ENCODE assay signal across 8 mouse cellular contexts in genomic region chr8:4677265-4678217, GRCm38 (mm10).
DNase-seq lines count a peak whose midpoint lies in the region; ATAC-seq and TF ChIP-seq lines count a peak whose summit lies in the region.

No protein-coding gene starts in this region.

- no peaks in the 10 kb centered on the region; the same call in 1 of the 2 replicates for H3K79me2 ChIP-seq in MEL (ENCODE audit: control insufficient read depth, insufficient read depth, low read length, poor library complexity)

- peak; percentile 98 for DNase-seq in MEL (ENCODE audit: low read depth, low spot score)
- peak; percentile 99 to 100 for DNase-seq in cerebellum, adult 2 months
- DNase-seq in forebrain, postnatal 0 days, result peak; percentile 99
- peak; percentile 99 for DNase-seq in heart, postnatal 4 days
- peak; percentile 97 to 99 for DNase-seq in layer of hippocampus, adult 8-10 months (ENCODE audit: low spot score in 2 of 2)
- peak; percentile 98 for DNase-seq in ovary, adult 18-20 months (ENCODE audit: low spot score)
- peak; percentile 99 for DNase-seq in thymus, postnatal 0 days (ENCODE audit: low spot score)

- H3K4me3 ChIP-seq in MEL (ENCODE audit: control insufficient read depth in 1 of 2, insufficient read depth in 1 of 2, low read depth in 2 of 2, low read length in 2 of 2), result peak overlapping the region; percentile 81 to 88
- peak overlapping the region; percentile 86 for H3K4me3 ChIP-seq in cerebellum, adult 2 months (replicated peaks; ENCODE audit: insufficient read depth, low read depth, low read length)
- peak overlapping the region; percentile 72 for H3K4me3 ChIP-seq in forebrain, postnatal 0 days (ENCODE audit: low read depth, low read length)
- peak overlapping the region; percentile 73 for H3K4me3 ChIP-seq in lung, embryonic 15.5 days

- H3K9me3 ChIP-seq in MEL (replicated peaks; ENCODE audit: insufficient read depth, low read length), result no peaks in the 10 kb centered on the region
- no peaks in the 10 kb centered on the region for H3K9me3 ChIP-seq in forebrain, postnatal 0 days (ENCODE audit: low read length)
- H3K9me3 ChIP-seq in lung, embryonic 15.5 days, result no peaks in the 10 kb centered on the region; the same call in 1 of the 2 replicates

- peak in 1 of 2 experiments; percentile 11; a peak in 1 of 4 replicates for TF ChIP-seq EP300 in MEL (IDR thresholded peaks at IDR 0.05; ENCODE audit: low read depth in 1 of 2, low read length in 2 of 2)

- no peaks in the 10 kb centered on the region for H3K27me3 ChIP-seq in MEL (ENCODE audit: control insufficient read depth in 1 of 2, insufficient read depth in 2 of 2, low read length in 2 of 2)
- no peaks in the 10 kb centered on the region for H3K27me3 ChIP-seq in cerebellum, adult 2 months (ENCODE audit: control insufficient read depth, insufficient read depth, low read length)
- no peaks in the 10 kb centered on the region for H3K27me3 ChIP-seq in forebrain, postnatal 0 days (ENCODE audit: insufficient read depth, low read length)
- no peaks in the 10 kb centered on the region for H3K27me3 ChIP-seq in lung, embryonic 15.5 days

- TF ChIP-seq CTCF in MEL (IDR thresholded peaks at IDR 0.05 in 2 of 3, conservative IDR thresholded peaks at IDR 0.05 in 1 of 3; ENCODE audit: control insufficient read depth in 1 of 3, insufficient read depth in 1 of 3, low read depth in 2 of 3, low read length in 3 of 3, poor library complexity in 1 of 3, severe bottlenecking in 1 of 3), result no peak
- TF ChIP-seq CTCF in cerebellum, adult 2 months (IDR thresholded peaks at IDR 0.05; ENCODE audit: borderline replicate concordance, insufficient read depth, low read depth, low read length), result no peak
- TF ChIP-seq CTCF in forebrain, postnatal 0 days (IDR thresholded peaks at IDR 0.05; ENCODE audit: low read depth), result 0 out of 2 replicates have a peak, but pooled peaks have one; percentile 27

- H3K27ac ChIP-seq in MEL (ENCODE audit: control insufficient read depth, low read depth, low read length), result peak overlapping the region; percentile 94
- peak overlapping the region; percentile 91 for H3K27ac ChIP-seq in cerebellum, adult 2 months (ENCODE audit: insufficient read depth, low read length)
- peak overlapping the region; percentile 100 for H3K27ac ChIP-seq in forebrain, postnatal 0 days (ENCODE audit: low read depth, low read length)
- H3K27ac ChIP-seq in lung, embryonic 15.5 days, result peak overlapping the region; percentile 99

- WGBS in cerebellum, adult 2 months, result under 1% methylated on average over 72 of the region's 72 CpGs
- WGBS in forebrain, postnatal 0 days, result under 1% methylated on average over 72 of the region's 72 CpGs
- WGBS in lung, embryonic 15.5 days, result under 1% methylated on average over 72 of the region's 72 CpGs

- peak; percentile 91 for ATAC-seq in forebrain, postnatal 0 days
- peak; percentile 95 for ATAC-seq in lung, embryonic 15.5 days (ENCODE audit: borderline replicate concordance, extremely low read depth, low FRiP score, low TSS enrichment)

- no peak for TF ChIP-seq RAD21 in MEL (IDR thresholded peaks at IDR 0.05; ENCODE audit: low read depth, low read length)

- peak overlapping the region; percentile 65 for H3K4me2 ChIP-seq in forebrain, postnatal 0 days (ENCODE audit: low read depth)
- H3K4me2 ChIP-seq in lung, embryonic 15.5 days, result peak overlapping the region; percentile 70

- H3K4me1 ChIP-seq in MEL (ENCODE audit: control insufficient read depth in 1 of 2, insufficient read depth in 2 of 2, low read length in 2 of 2), result peaks cover 0 to 6% of the 10 kb centered on the region in 2 experiments; a peak in 1 of 4 replicates
- peaks cover 5% of the 10 kb centered on the region; the same call in 1 of the 2 replicates for H3K4me1 ChIP-seq in cerebellum, adult 2 months (ENCODE audit: control insufficient read depth, insufficient read depth, low read length)
- H3K4me1 ChIP-seq in forebrain, postnatal 0 days (ENCODE audit: insufficient read depth), result peaks cover 5% of the 10 kb centered on the region
- H3K4me1 ChIP-seq in lung, embryonic 15.5 days, result peaks cover 5% of the 10 kb centered on the region; the same call in 1 of the 2 replicates

- peak overlapping the region; percentile 89 for H3K9ac ChIP-seq in MEL (ENCODE audit: control insufficient read depth, low read depth, low read length, poor library complexity, severe bottlenecking)
- peak overlapping the region; percentile 91 for H3K9ac ChIP-seq in forebrain, postnatal 0 days
- peak overlapping the region; percentile 76 for H3K9ac ChIP-seq in lung, embryonic 15.5 days

- TF ChIP-seq POLR2A in MEL (IDR thresholded peaks at IDR 0.05; ENCODE audit: control insufficient read depth in 1 of 2, insufficient read depth in 1 of 2, low read depth in 1 of 2, low read length in 2 of 2, poor library complexity in 1 of 2), result peak; percentile 77 to 87
- peak; percentile 82 for TF ChIP-seq POLR2A in cerebellum, adult 2 months (IDR thresholded peaks at IDR 0.05; ENCODE audit: borderline replicate concordance, insufficient read depth, low read length)

- H3K36me3 ChIP-seq in MEL (ENCODE audit: control insufficient read depth in 1 of 2, insufficient read depth in 2 of 2, low read length in 2 of 2), result peaks cover 0 to 7% of the 10 kb centered on the region in 2 experiments; a peak in 2 of 4 replicates
- H3K36me3 ChIP-seq in forebrain, postnatal 0 days (ENCODE audit: insufficient read depth), result no peaks in the 10 kb centered on the region
- no peaks in the 10 kb centered on the region for H3K36me3 ChIP-seq in lung, embryonic 15.5 days

TF ChIP-seq in MEL, 35 proteins besides CTCF, POLR2A, EP300 and RAD21:
- TF ChIP-seq MAZ (IDR thresholded peaks at IDR 0.05; ENCODE audit: low read depth, low read length), result peak; percentile 76
- TF ChIP-seq GABPA (IDR thresholded peaks at IDR 0.05; ENCODE audit: low read depth, low read length), result no peak; the same call in 1 of the 2 replicates
- peak; percentile 82 for TF ChIP-seq POLR2AphosphoS2 (IDR thresholded peaks at IDR 0.05; ENCODE audit: low read length)
- no peak for TF ChIP-seq TAL1 (IDR thresholded peaks at IDR 0.05; ENCODE audit: low read length)
- TF ChIP-seq ZKSCAN1 (IDR thresholded peaks at IDR 0.05; ENCODE audit: low read depth, low read length), result no peak
- TF ChIP-seq TCF12 (IDR thresholded peaks at IDR 0.05; ENCODE audit: low read depth, low read length), result 0 out of 2 replicates have a peak, but pooled peaks have one; percentile 45
- peak; percentile 98 for TF ChIP-seq KAT2A (conservative IDR thresholded peaks at IDR 0.05; ENCODE audit: low read depth, low read length)
- TF ChIP-seq MYB (IDR thresholded peaks at IDR 0.05; ENCODE audit: low read depth, low read length), result no peak
- TF ChIP-seq MYC (IDR thresholded peaks at IDR 0.05; ENCODE audit: low read depth, low read length), result peak; percentile 92
- peak; percentile 40; the same call in 1 of the 2 replicates for TF ChIP-seq POLR2AphosphoS5 (IDR thresholded peaks at IDR 0.05; ENCODE audit: borderline replicate concordance, low read depth, low read length)
- no peak for TF ChIP-seq MAFK (IDR thresholded peaks at IDR 0.05; ENCODE audit: borderline replicate concordance, low read depth, low read length)
- no peak for TF ChIP-seq RCOR1 (IDR thresholded peaks at IDR 0.05; ENCODE audit: low read depth, low read length)
- peak; percentile 63 for TF ChIP-seq SIN3A (IDR thresholded peaks at IDR 0.05; ENCODE audit: low read length)
- peak; percentile 89 for TF ChIP-seq NRF1 (IDR thresholded peaks at IDR 0.05; ENCODE audit: insufficient read depth, low read depth, low read length, poor library complexity, severe bottlenecking)
- TF ChIP-seq NELFE (IDR thresholded peaks at IDR 0.05; ENCODE audit: low read depth, low read length), result peak; percentile 87
- peak; percentile 90 for TF ChIP-seq ELF1 (IDR thresholded peaks at IDR 0.05; ENCODE audit: low read depth, low read length)
- TF ChIP-seq ETS1 (IDR thresholded peaks at IDR 0.05; ENCODE audit: low read depth, low read length), result no peak
- TF ChIP-seq BHLHE40 (IDR thresholded peaks at IDR 0.05; ENCODE audit: borderline replicate concordance, low read depth, low read length), result no peak
- no peak for TF ChIP-seq USF2 (IDR thresholded peaks at IDR 0.05; ENCODE audit: borderline replicate concordance in 1 of 2, insufficient read depth in 1 of 2, low read depth in 1 of 2, low read length in 2 of 2)
- peak; percentile 63 for TF ChIP-seq TBP (IDR thresholded peaks at IDR 0.05; ENCODE audit: low read depth, low read length)
- no peak for TF ChIP-seq UBTF (IDR thresholded peaks at IDR 0.05; ENCODE audit: borderline replicate concordance, insufficient read depth, low read depth, low read length)
- no peak for TF ChIP-seq JUND (IDR thresholded peaks at IDR 0.05; ENCODE audit: low read depth, low read length)
- TF ChIP-seq E2F4 (IDR thresholded peaks at IDR 0.05; ENCODE audit: borderline replicate concordance, low read depth, low read length), result peak; percentile 85; the same call in 1 of the 2 replicates
- 0 out of 2 replicates have a peak, but pooled peaks have one; percentile 14 for TF ChIP-seq USF1 (IDR thresholded peaks at IDR 0.05; ENCODE audit: low read depth, low read length)
- no peak for TF ChIP-seq ZC3H11A (IDR thresholded peaks at IDR 0.05; ENCODE audit: low read depth, low read length)
- peak; percentile 58 for TF ChIP-seq ZMIZ1 (IDR thresholded peaks at IDR 0.05; ENCODE audit: low read depth, low read length)
- TF ChIP-seq ZNF384 (IDR thresholded peaks at IDR 0.05; ENCODE audit: low read depth, low read length), result no peak
- TF ChIP-seq CHD2 (IDR thresholded peaks at IDR 0.05; ENCODE audit: low read length), result peak; percentile 94
- TF ChIP-seq SMC3 (IDR thresholded peaks at IDR 0.05; ENCODE audit: low read depth, low read length), result no peak
- TF ChIP-seq MAX (IDR thresholded peaks at IDR 0.05; ENCODE audit: low read length), result peak; percentile 85
- TF ChIP-seq MEF2A (IDR thresholded peaks at IDR 0.05; ENCODE audit: extremely low read depth, insufficient replicate concordance, low read depth, low read length, poor library complexity, severe bottlenecking), result no peak
- TF ChIP-seq GATA1 (IDR thresholded peaks at IDR 0.05; ENCODE audit: low read depth, low read length), result no peak
- TF ChIP-seq HCFC1 (IDR thresholded peaks at IDR 0.05; ENCODE audit: low read depth, low read length), result peak; percentile 93
- TF ChIP-seq MXI1 (IDR thresholded peaks at IDR 0.05; ENCODE audit: low read depth, low read length), result peak; percentile 88
- no peak for TF ChIP-seq CHD1 (IDR thresholded peaks at IDR 0.05; ENCODE audit: low read depth, low read length)

Comparison
In these comparisons a context has a peak if more than half of its experiments do, and no peak if none do; other contexts are left out.
1. Peak in every context shown above with its lines: DNase-seq, ATAC-seq, H3K4me3 ChIP-seq and H3K27ac ChIP-seq.